Mouse (Mus musculus) v-Abl transformed pro-B cells (cell line): ENCODE measurements around the gene Nat8f5.
"Not testable (repeated sequence)": the region's sequence is repeated elsewhere in the genome, so short reads cannot be mapped to it uniquely, and the experiment has no call there.

Source experiments
- in situ Hi-C, 2 experiments: fragments of 400-800 bp; cut with MboI; formaldehyde crosslinking; loops; one replicate each; pipeline ENCODE4 v1.15.1; 2025; ENCODE audit not compliant: unreplicated experiment in 2 of 2

Gene Nat8f5

DNA sequence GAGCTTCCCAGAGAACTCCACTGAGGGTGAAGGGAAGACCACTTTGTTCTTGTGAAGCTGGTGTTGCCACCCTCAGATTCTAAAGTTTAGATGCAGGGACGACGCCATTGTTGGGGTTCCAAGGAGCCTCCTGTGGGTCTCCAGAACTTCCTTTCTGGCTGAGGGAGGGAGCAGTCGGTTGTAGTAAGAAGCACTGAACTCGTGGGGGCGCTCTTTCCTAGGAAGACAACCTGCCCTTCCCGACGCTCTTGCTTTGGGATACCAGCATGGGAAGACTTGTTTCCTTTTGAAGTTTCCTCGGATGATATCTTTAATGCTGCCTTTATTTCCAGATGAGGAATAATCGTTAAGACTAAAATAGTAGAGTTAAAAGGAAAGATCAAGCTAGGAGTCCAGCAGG, 16.1 kb upstream of the Nat8f5 start:
- in situ Hi-C loops, result not testable (repeated sequence)

DNA sequence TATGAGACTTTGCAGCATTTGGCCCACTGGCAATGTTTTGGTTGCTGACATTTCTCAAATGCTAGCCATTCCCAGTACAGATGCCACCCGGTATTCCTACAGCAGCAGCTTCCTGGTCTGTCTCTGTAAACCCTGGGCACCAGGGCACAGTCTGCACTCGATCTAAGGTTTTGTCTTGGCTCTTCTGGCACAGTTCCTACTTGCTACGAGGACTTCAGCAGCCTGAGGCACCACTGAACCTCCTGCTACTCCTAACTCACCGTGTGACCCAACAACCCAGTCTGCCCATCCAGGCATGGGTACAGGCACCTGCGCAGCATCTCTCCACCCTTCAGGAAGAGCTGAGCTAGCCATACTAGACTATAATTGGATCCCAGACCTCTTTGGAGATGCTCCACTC, 15.3 kb upstream of the Nat8f5 start:
- in situ Hi-C loops, result not testable (repeated sequence)

DNA sequence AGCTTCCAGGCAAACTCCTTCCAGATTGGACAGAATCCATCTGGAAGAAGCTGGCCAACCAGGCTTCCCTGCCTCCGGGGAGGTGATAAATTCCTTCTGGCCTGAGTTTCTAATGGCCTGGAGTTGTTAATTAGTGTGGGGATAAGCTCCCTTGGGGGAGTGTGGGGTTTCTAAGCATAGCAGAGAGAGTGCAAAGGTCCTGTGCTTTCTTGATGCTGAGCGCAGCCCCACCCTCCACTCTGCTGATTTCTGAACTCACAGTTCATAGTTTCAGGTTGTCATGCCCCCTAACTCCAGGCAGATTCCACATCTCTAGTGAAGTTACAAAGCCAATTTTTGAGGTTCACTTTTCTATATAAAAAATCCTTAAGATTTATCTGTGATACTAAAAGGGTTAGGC, 14.3 kb upstream of the Nat8f5 start:
- in situ Hi-C loops, result not testable (repeated sequence)

DNA sequence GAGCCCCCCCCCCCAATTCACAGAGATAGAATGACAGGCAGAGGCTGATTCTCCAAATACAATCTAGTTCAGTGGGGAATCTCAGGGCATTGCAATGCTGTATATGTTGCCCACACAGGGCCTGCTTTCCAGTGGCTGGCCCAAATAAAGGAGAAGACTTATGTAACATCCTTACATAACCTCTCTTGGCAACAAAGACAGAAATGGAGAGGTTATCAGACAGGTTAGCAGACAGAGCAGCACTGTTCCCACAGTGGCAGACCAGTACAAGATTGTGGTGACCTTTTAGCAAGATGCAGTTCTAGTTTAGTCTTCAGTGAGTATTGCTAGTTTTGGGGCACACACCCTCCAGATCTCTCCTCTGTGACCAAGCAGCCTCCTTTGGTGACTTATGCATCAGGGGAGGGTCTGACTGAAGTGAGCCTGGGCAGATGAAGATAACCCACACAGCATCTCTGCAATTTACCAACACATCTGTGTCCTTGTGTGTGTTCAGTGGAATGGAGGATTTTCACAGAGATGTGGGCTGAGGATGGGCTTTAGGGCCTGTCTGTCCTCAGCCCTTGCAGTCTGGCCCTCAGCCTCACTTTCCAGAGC, 13.8 kb upstream of the Nat8f5 start:
- in situ Hi-C loops, result not testable (repeated sequence)

DNA sequence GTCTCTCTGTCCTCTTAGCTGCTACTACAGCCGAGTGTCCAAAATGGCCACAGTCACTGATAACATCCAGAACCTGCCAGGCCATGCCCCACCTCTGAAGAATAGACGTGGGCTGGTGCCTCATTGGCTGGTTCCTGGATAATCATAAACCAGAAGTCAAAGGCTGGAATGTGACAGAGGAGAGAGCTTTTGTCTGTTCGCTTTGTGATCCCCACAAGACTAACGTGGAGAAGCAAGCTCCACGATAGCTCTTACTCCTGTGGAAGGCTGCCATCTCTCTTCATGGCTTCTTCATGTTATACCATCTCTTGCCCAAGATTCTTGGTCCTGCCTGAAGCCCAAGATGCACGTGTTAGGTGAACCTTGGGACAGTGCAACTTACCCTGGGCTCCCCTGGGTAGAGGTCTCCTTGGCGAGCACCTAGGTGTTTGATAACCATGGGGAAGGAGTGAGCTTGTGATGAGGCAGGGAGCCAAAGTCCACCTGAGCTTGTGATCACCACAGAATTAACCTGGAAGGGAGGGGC, 11.1 kb upstream of the Nat8f5 start, which contains the start of gene Nat8:
Nat8 (minus strand) TSS at position 287 of the 526 bp plus-strand sequence.
- in situ Hi-C loops, result no loop called here

DNA sequence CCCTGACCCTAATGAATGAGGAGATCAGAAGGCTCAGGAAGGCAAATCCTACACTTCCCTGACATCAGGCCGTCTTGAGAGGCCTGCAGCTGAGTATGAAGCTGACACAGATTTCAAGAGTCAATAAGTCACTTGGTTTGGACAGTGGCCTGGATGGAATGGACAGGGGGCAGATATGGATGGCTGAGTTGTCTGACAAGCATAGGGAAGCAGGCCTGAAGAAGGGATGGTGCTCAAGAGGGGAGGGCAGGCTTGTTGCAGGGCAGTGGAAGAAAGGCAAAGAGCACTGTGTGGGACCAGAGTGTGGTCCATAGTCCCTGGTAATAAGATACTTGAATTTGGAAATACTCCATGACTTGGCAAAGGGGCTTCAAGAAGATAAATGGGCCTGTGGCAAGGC, 8.7 kb upstream of the Nat8f5 start:
- in situ Hi-C loops, result loop anchor here in 1 of 2 experiments (10.0 kb wide), 1 partner anchor 175 kb away; no protein-coding TSS in a partner anchor

DNA sequence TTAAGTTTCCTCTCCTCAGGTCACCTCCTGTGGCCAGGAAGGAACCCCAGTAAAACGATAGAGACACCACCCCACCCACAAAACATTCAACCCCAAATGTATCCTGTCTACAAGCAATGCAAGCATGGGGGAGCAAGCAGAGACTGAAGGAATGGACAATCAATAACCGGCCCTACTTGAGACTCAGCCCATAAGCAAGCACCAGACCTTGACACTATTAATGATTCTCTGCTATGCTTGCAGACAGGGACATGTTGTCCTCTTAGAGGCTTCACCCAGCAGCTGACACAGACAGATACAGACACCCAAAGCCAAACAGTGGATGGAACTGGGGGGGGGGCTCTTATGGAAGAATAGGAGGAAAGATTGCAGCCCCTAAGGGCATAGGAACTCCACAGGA, 5.1 kb upstream of the Nat8f5 start:
- in situ Hi-C loops, result loop anchor here in 1 of 2 experiments (10.0 kb wide), 1 partner anchor 179 kb away; no protein-coding TSS in a partner anchor

DNA sequence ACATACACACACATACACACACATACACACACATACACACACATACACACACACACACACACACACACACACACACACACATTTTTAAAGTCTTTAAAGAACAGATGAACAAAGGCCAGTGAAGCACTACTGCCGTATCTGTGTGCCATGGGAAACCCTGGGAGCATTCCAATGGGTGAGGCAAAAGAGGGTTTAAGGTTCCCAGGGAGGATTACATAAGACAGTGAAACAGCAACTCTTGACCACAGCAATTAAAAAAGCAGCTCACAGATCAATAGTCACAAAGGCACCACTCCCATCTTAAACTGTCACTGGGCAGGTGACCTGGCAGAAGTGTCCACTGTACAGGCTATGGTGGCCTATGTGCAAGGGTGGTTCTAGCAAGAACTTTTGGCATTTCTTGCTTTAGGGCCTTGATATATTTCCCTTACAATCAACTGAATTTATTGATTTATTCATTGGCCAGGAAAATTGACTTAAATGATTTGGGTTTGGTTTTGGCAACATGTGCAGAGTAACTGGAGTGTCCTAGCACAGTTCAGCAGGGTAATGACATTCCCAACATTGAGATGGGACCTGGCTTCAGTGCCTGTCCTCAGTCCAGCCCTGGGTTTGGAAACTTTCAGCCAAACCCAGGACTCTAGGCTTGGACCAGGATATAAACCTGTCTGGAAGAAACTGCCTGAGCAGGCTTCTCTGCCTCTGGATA, 2.8 kb upstream of the Nat8f5 start:
- in situ Hi-C loops, result loop anchor here in 1 of 2 experiments (10.0 kb wide), 1 partner anchor 181 kb away; no protein-coding TSS in a partner anchor

DNA sequence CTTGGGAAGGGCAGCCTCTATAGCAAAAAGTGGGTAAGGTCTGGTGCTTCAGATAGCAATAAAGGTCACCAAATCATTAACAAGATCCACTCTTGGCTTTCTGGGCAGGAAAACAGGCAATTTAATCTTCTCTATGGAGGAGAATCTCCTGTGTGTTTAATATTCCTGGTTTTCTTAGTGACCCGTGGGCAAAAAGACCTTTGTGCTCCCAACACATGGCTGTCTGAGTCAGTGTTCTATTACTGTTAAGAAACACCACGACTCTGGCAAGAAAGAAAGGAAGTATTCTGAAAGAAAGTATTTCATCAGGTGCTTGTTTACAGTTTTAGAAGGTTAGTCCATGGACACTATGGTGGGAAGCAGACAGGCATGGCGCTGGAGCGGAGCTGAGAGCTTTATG, 1.5 kb upstream of the Nat8f5 start:
- in situ Hi-C loops, result loop anchor here in 1 of 2 experiments (10.0 kb wide), 1 partner anchor 183 kb away; no protein-coding TSS in a partner anchor

DNA sequence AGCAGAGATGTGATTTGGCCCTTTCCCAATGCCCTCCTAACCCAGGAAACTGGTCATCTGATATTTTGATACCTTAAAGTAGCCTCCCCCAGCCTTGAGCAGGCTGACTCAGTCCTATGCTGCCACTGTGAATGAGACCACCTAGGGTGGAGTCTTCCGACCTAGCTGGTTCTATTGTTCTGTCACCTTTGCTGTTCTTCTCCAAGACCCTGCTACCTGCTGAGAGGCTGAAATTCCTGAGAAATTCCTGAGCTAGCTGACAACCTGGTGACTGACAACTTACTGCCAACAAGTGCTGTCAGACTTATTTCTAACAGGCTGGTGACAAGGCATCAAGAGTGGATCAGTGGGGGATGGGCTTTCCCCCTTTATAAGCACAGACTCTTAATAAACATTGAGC, 2.4 kb downstream of the Nat8f5 start:
- in situ Hi-C loops, result no loop called here

DNA sequence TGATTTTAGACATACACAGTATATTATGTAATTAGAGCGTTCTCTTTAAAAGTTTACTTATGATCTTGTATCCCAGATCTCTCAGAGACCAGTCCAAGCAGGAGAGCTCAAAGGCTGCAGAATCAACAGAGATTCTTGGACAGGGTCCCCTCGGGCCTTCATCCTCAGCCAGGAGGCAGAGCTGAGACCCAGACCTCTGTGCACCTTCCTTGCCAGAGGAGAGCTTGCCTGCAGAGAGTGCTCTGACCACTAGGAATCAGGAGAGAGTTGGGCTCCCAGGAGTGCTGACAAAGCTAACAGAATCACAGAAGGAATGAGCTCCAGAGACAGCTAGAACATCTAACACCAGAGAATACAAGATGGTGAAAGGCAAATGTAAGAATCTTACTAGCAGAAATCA, 7.4 kb downstream of the Nat8f5 start:
- in situ Hi-C loops, result no loop called here

DNA sequence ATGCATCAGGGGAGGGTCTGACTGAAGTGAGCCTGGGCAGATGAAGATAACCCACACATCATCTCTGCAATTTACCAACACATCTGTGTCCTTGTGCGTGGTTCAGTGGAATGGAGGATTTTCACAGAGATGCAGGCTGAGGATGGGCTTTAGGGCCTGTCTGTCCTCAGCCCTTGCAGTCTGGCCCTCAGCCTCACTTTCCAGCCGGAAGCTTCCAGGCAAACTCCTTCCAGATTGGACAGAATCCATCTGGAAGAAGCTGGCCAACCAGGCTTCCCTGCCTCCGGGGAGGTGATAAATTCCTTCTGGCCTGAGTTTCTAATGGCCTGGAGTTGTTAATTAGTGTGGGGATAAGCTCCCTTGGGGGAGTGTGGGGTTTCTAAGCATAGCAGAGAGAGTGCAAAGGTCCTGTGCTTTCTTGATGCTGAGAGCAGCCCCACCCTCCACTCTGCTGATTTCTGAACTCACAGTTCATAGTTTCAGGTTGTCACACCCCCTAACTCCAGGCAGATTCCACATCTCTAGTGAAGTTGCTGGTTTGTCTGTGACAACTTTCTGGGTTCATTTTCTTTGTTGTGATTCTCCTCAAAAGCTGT, 9.7 kb downstream of the Nat8f5 start:
- in situ Hi-C loops, result not testable (repeated sequence)

DNA sequence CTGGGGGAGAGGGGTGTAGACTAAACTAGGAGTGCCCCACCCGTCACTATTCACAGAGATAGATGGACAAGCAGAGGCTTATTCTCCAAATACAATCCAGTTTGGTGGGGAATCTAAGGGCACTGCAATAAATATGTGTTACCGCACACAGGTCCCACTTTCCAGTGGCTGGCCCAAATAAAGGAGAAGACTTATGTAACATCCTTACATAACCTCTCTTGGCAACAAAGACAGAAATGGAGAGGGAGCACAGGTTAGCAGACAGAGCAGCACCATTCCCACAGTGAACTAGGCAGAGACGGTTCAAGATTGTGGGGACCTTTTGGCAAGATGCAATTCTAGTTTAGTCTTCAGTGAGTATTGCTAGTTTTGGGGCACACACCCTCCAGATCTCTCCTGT, 10.3 kb downstream of the Nat8f5 start:
- in situ Hi-C loops, result not testable (repeated sequence)

DNA sequence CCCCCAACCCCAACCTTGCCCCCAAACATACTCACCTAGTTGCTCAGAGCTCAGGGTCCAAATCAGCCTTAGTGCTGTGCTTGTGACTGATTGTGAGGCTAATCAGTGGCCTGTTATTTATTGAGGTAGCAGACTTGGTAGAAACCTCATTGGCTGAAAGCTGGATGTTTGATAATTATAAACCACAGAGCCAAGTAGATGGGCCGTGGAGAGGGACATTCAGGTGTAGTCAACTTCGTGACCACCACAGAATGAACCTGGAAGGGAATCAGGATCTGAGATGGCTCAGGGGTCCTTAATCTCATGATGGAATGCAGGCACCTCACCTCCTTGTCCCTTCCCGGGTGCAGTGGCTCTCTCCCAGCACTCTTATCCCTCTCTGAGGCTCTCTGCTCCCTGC, 11.0 kb downstream of the Nat8f5 start:
- in situ Hi-C loops, result not testable (repeated sequence)

DNA sequence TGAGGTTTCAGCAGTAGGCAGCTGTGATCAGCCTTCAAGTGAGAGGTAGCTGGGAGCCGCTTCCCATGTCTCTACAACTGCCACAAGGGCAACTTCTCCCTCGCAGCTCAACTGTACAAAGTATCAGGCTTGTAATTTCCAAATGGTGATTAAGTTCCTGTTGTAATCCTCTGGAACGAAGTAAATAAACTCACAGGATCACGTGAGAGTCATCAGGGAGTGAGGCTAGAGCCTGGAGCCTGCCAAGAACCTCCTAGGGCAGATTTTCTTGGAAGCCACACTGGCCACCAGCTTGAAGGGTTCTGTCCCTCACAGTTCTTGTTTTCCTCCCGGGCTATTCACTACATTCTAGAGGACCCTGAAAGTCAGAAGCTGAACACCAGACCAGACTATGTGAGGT, 17.6 kb downstream of the Nat8f5 start:
- in situ Hi-C loops, result not testable (repeated sequence)
